23 mouse cellular contexts compared by ENCODE assay signal in the genomic region with DNA sequence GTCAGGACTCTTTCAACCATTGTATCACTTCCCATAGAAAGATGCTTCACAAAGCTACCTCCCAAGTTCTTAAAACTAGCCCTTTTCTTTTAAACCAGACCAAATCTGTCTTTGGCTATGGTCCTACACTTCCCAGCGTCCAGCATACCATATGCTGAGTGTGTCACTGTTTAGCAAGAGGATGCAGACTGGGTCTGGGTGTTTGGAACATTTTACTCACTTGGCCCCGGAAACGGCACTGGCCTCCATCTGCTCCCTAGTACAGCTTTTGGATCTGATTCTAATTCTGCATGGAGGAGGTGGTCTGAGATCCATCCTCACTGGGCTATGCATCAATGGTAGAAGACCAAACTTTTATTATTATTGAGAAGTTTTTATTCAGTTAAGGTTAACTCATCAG.
DNase-seq lines count a peak whose midpoint lies in the region; ATAC-seq and TF ChIP-seq lines count a peak whose summit lies in the region.
"Had no signal": no experiment of that assay in that cellular context is flagged by ENCODE, and none has a peak within 500 bp of the region (broad histone marks: within the 10 kb centered on the region; RNA-seq: fewer than 3 reads in every experiment).

No protein-coding gene starts in this region.

- DNase-seq in forebrain, postnatal 0 days, result no peak
- DNase-seq in forebrain, embryonic 10.5 days (ENCODE audit: extremely low spot score, low spot score), result no peak
- DNase-seq in right cerebral cortex, adult 18-20 months, result peak; percentile 41
- DNase-seq in right cerebral cortex, postnatal 4 days, result no peak
- peak; percentile 96 for DNase-seq in cerebellum, adult 9-10 months
- peak; percentile 31 for DNase-seq in telencephalon, adult 2 months (ENCODE audit: low read depth, low spot score)
- DNase-seq in ovary, adult 18-20 months (ENCODE audit: low spot score), result no peak
- no peak for DNase-seq in adrenal gland, postnatal 36 days
- DNase-seq: adrenal gland, postnatal 10 days; heart, adult 18-20 months; kidney, postnatal 4 days; liver; thymus, postnatal 14 days had no signal

- H3K27ac ChIP-seq in forebrain, postnatal 0 days (ENCODE audit: low read depth, low read length), result no peak overlapping the region
- no peak overlapping the region for H3K27ac ChIP-seq in forebrain, embryonic 10.5 days
- H3K27ac ChIP-seq: embryonic facial prominence, embryonic 10.5 days; heart, embryonic 13.5 days; hindbrain, embryonic 14.5 days; neural tube, embryonic 13.5 days had no signal

- no peaks in the 10 kb centered on the region for H3K27me3 ChIP-seq in forebrain, postnatal 0 days (ENCODE audit: insufficient read depth, low read length)
- H3K27me3 ChIP-seq in forebrain, embryonic 10.5 days (ENCODE audit: poor library complexity, severe bottlenecking), result no peaks in the 10 kb centered on the region
- H3K27me3 ChIP-seq: heart, embryonic 13.5 days; neural tube, embryonic 13.5 days had no signal

- H3K9me3 ChIP-seq in forebrain, postnatal 0 days (ENCODE audit: low read length), result no peaks in the 10 kb centered on the region
- no peaks in the 10 kb centered on the region for H3K9me3 ChIP-seq in forebrain, embryonic 10.5 days
- H3K9me3 ChIP-seq: embryonic facial prominence, embryonic 10.5 days; heart, embryonic 13.5 days; neural tube, embryonic 13.5 days had no signal

- H3K4me3 ChIP-seq in forebrain, postnatal 0 days (ENCODE audit: low read depth, low read length), result no peak overlapping the region
- no peak overlapping the region for H3K4me3 ChIP-seq in forebrain, embryonic 10.5 days
- H3K4me3 ChIP-seq: embryonic facial prominence, embryonic 10.5 days; heart, embryonic 13.5 days; neural tube, embryonic 13.5 days had no signal

- no peak overlapping the region for H3K9ac ChIP-seq in forebrain, postnatal 0 days
- H3K9ac ChIP-seq: heart, embryonic 13.5 days; hindbrain, embryonic 14.5 days; neural tube, embryonic 13.5 days had no signal

- no peak for TF ChIP-seq CTCF in forebrain, postnatal 0 days (IDR thresholded peaks at IDR 0.05; ENCODE audit: low read depth)

- H3K4me2 ChIP-seq in forebrain, postnatal 0 days (ENCODE audit: low read depth), result no peak overlapping the region
- H3K4me2 ChIP-seq: heart, embryonic 13.5 days; hindbrain, embryonic 14.5 days; midbrain, embryonic 11.5 days; neural tube, embryonic 13.5 days had no signal

- H3K4me1 ChIP-seq in forebrain, postnatal 0 days (ENCODE audit: insufficient read depth), result no peaks in the 10 kb centered on the region
- 0 out of 2 replicates have a peak, but pooled peaks cover 3% of the 10 kb centered on the region for H3K4me1 ChIP-seq in forebrain, embryonic 10.5 days
- H3K4me1 ChIP-seq: embryonic facial prominence, embryonic 10.5 days; heart, embryonic 13.5 days; neural tube, embryonic 13.5 days had no signal

- WGBS in forebrain, postnatal 0 days, result 69% methylated on average over 3 of the region's 3 CpGs
- WGBS in forebrain, embryonic 10.5 days, result 91% methylated on average over 3 of the region's 3 CpGs

- ATAC-seq in forebrain, postnatal 0 days, result peak; percentile 45; the same call in 1 of the 2 replicates
- ATAC-seq: activated CD4-positive, CD25-positive, alpha-beta regulatory T cell, adult 4 months; CD4-positive, CD25-positive, alpha-beta regulatory T cell, adult 4 months; forebrain, embryonic 14.5 days; intestine, embryonic 16.5 days; lung, postnatal 0 days had no signal

- no peaks in the 10 kb centered on the region for H3K36me3 ChIP-seq in forebrain, postnatal 0 days (ENCODE audit: insufficient read depth)
- no peaks in the 10 kb centered on the region for H3K36me3 ChIP-seq in forebrain, embryonic 10.5 days (replicated peaks)
- H3K36me3 ChIP-seq: embryonic facial prominence, embryonic 10.5 days; heart, embryonic 13.5 days; neural tube, embryonic 13.5 days had no signal

Comparison
In these comparisons a context has a peak if more than half of its experiments do, and no peak if none do; other contexts are left out.
1. DNase-seq: peak in right cerebral cortex, adult 18-20 months (single experiment), cerebellum, adult 9-10 months (single experiment) and telencephalon, adult 2 months (single experiment); none in forebrain, postnatal 0 days (single experiment), forebrain, embryonic 10.5 days (single experiment), right cerebral cortex, postnatal 4 days (single experiment), ovary, adult 18-20 months (single experiment) and adrenal gland, postnatal 36 days (0 of 2).